Mouse (Mus musculus): ENCODE measurements around the gene Pdk2.

DNA sequence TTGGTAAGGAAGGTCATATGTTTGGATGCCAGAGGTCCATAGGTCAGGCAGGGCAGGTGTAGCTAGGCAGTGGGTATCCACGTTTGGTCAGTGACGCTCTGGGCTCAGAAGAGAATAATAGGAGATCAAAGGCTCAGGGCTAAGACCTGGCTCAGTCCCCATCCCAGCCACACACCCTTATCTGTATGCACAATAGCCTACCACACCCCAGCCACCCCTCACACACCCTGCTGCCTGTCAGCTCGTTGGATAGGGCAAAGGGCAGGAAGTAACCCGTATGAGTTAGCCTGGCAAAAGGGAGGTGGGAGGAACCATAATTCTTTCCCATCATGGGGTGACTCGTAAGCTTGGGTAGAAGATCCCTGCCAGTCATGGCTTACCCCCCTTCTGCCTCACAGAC is 43.6 kb downstream of the Pdk2 start:
- no peak for TF ChIP-seq CTCF (IDR thresholded peaks at IDR 0.05; ENCODE audit: low read depth)
- TF ChIP-seq EP300 (IDR thresholded peaks at IDR 0.05; ENCODE audit: low read depth), result peak; percentile 42
